Mouse (Mus musculus) forebrain, embryonic 15.5 days (tissue): ENCODE results near the gene Adgra1. TPM values are rescaled to one million over a fixed set of nuclear protein-coding genes. Genes with fewer than 3 reads are reported as not detected.

ENCODE experiments used
- ATAC-seq: fragments of 200-750 bp; cut with Nextera tagmentation; replicated peaks from 2 replicates; pipeline ENCODE4 v1.8.0; 2017; ENCODE audit warnings: mild to moderate bottlenecking, moderate TSS enrichment, moderate library complexity
- H3K27ac ChIP-seq: fragments of 300-500 bp; sonication (generic); replicated peaks from 2 replicates; pipeline ENCODE4 v1.5.1; 2015; ENCODE audit warnings: mild to moderate bottlenecking, inconsistent platforms
- H3K27me3 ChIP-seq: fragments of 300-500 bp; sonication (generic); 2 replicates; pipeline ENCODE4 v1.6.1; 2015; ENCODE audit warnings: inconsistent platforms
- H3K36me3 ChIP-seq: fragments of 300-500 bp; sonication (generic); 2 replicates; pipeline ENCODE4 v1.6.1; 2015; ENCODE audit warnings: mild to moderate bottlenecking, inconsistent platforms
- H3K4me1 ChIP-seq: fragments of 300-500 bp; sonication (generic); 2 replicates; pipeline ENCODE4 v1.6.1; 2015; ENCODE audit warnings: inconsistent platforms
- H3K4me2 ChIP-seq: fragments of 300-500 bp; sonication (generic); replicated peaks from 2 replicates; pipeline ENCODE4 v1.6.1; 2015; ENCODE audit warnings: mild to moderate bottlenecking, inconsistent platforms
- H3K4me3 ChIP-seq: fragments of 300-500 bp; sonication (generic); 2 replicates; pipeline ENCODE4 v1.5.1; 2015; ENCODE audit warnings: mild to moderate bottlenecking, inconsistent platforms
- H3K9ac ChIP-seq: fragments of 300-500 bp; sonication (generic); replicated peaks from 2 replicates; pipeline ENCODE4 v1.6.1; 2015; ENCODE audit warnings: mild to moderate bottlenecking, inconsistent platforms
- H3K9me3 ChIP-seq: fragments of 300-500 bp; sonication (generic); 2 replicates; pipeline ENCODE4 v1.6.1; 2016; ENCODE audit warnings: inconsistent platforms
- whole genome bisulfite sequencing: fragments of 180-500 bp; shearing (Covaris S2); methylation state at CpG from one replicate; pipeline ENCODE4 v1.1.7; 2015; ENCODE audit warnings: mixed read lengths; 5-methylcytosine and 5-hydroxymethylcytosine counted together
- polyA plus RNA-seq: library from polyadenylated mRNA; unstranded; fragments of >200 nt; fragmentation: Nextera tagmentation; extraction: Ambion mirVana; gene quantifications from 2 replicates; pipeline ENCODE4 v1.2.1, GENCODE M21; 2015

The Adgra1 gene
- polyA plus RNA-seq, 1 experiment from 2014 or later, result 11.8 TPM

DNA sequence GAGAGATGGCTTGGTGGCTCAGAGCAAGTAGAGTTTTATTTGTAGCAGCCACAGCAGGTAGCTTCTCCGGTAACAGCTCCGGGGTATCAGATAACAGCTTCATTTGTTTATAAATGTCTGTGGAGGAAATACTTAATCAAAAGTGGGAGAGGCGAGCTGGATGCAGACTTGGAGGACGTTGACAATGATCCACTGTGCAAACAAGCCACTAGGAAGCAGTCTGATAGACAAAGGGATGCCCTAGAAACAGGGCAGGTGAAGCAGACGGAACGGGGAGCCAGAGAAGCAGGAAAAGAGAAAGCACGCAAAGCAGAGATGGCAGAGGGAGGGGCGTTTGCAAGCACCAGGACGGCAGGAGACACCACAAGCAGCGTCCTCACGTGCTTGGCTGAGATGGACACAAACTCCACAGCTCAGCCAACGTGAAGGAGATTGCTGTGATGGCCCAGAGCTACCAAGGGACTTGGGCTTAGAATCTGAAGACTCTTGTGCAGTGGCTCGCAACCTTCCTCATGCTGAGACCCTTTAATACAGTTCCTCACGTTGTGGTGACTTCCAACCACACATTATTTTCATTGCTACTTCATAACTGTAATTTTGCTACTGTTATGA, 81.8 kb downstream of the Adgra1 start:
- H3K27ac ChIP-seq, result no peak overlapping the region
- no peaks in the 10 kb centered on the region for H3K9me3 ChIP-seq
- peaks cover 9% of the 10 kb centered on the region for H3K4me1 ChIP-seq
- 6% methylated on average over 14 of the region's 14 CpGs for WGBS
- H3K9ac ChIP-seq, result no peak overlapping the region
- H3K4me2 ChIP-seq, result 0 out of 2 replicates have a peak overlapping the region, but pooled peaks have one; percentile 1
- no peak overlapping the region for H3K4me3 ChIP-seq
- H3K36me3 ChIP-seq, result no peaks in the 10 kb centered on the region
- H3K27me3 ChIP-seq, result peaks cover 23% of the 10 kb centered on the region
- ATAC-seq, result no peak

DNA sequence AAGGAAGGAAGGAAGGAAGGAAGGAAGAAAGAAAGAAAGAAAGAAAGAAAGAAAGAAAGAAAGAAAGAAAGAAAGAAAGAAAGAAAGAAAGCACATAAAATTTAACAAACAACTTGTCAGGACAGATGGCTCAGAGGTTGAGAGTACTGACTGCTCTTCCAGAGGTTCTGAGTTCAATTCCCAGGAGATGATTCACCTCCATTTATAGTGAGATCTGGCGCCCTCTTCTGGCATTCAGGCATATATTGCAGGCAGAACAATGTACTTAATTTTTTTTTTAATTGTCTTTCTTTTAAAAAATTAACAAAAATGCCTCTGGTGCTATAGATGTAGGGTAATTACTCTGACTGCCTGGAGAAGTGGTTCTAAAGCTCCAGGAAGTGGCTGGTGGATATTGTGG, 82.4 kb downstream of the Adgra1 start:
- no peak for ATAC-seq
- Histone ChIP-seq H3K4me1 (peaks cover 9% of the 10 kb centered on the region), H3K27me3 (peaks cover 23% of the 10 kb centered on the region), H3K9me3 (no peaks in the 10 kb centered on the region), H3K4me2 (no peak overlapping the region), H3K4me3 (no peak overlapping the region), H3K36me3 (no peaks in the 10 kb centered on the region), H3K27ac (no peak overlapping the region), H3K9ac (no peak overlapping the region)
- 0% methylated on average over 1 of the region's 1 CpGs for WGBS

DNA sequence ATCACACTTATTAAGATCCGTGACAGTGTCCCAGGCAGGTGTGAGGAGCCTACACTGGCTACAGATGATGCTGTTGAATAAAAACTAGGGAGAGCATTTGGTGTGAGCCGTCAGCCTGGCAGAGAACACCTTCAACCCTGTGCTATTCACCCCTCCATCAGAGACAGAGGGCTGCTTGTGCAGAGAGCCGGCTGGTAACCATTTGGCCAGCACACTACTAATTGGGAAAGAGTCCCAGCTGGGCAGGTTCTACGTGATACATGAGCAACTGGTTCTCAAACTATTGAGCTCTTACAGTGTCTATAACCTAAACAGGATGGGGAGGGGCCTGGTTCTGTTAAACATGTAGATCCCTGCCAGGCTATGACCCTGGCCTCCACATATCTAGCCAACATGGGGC, 84.3 kb downstream of the Adgra1 start:
- Histone ChIP-seq H3K27ac (no peak overlapping the region), H3K4me1 (peaks cover 9% of the 10 kb centered on the region), H3K4me3 (no peak overlapping the region), H3K36me3 (no peaks in the 10 kb centered on the region), H3K4me2 (no peak overlapping the region), H3K27me3 (peaks cover 15% of the 10 kb centered on the region), H3K9me3 (no peaks in the 10 kb centered on the region), H3K9ac (no peak overlapping the region)
- WGBS, result 65% methylated on average over 4 of the region's 4 CpGs
- ATAC-seq, result no peak

Other genes starting within 250 kb of the Adgra1 start
- gene Cfap46, start 150.4 kb upstream of the Adgra1 start, polyA plus RNA-seq, result 0.91 and 2.9 TPM in 2 replicates
- 4.9 and 5.1 TPM in 2 replicates for gene Kndc1, start 60.5 kb downstream of the Adgra1 start, polyA plus RNA-seq
- not detected in 2 replicates for gene Utf1, start 109.6 kb downstream of the Adgra1 start, polyA plus RNA-seq
- 0.64 and 0.99 TPM in 2 replicates for gene 6430531B16Rik, start 144.6 kb downstream of the Adgra1 start, polyA plus RNA-seq
- 3.1 and 3.9 TPM in 2 replicates for gene Adam8, start 158.4 kb downstream of the Adgra1 start, polyA plus RNA-seq
- gene Zfp511, start 202.2 kb downstream of the Adgra1 start, polyA plus RNA-seq, result 55.8 and 56.6 TPM in 2 replicates
- 69.0 and 69.2 TPM in 2 replicates for gene Tubgcp2, start 202.5 kb downstream of the Adgra1 start, polyA plus RNA-seq
- gene Msx3, start 214.9 kb downstream of the Adgra1 start, polyA plus RNA-seq, result 0.73 TPM in 2 replicates
- gene Caly, start 248.4 kb downstream of the Adgra1 start, polyA plus RNA-seq, result 108 and 117 TPM in 2 replicates